Mouse (Mus musculus): ENCODE results near the gene Hsd17b14.

The Hsd17b14 gene

GRCm38 (mm10) chr7:45605704-45606289 lies 51.1 kb downstream of the Hsd17b14 start:
- DNase-seq (ENCODE audit: low spot score) = no peak

GRCm38 (mm10) chr7:45609511-45609910 lies 54.8 kb downstream of the Hsd17b14 start:
- DNase-seq (ENCODE audit: low spot score) = no peak

GRCm38 (mm10) chr7:45616277-45616676 lies 61.6 kb downstream of the Hsd17b14 start:
- no peak for DNase-seq (ENCODE audit: low spot score)

GRCm38 (mm10) chr7:45617042-45617695 lies 62.5 kb downstream of the Hsd17b14 start, which contains the start of gene Fut1:
Fut1 (plus strand) TSS chr7:45617289.
- DNase-seq (ENCODE audit: low spot score) = no peak
